Mouse (Mus musculus) erythroblast, embryonic 14.5 days (primary cell): ENCODE measurements at regions not wholly inside any gene's neighbourhood (a gene's known extent, or its start where the extent isn't known, plus 50 kb on each side); places are given as distances from the start of the nearest gene placed in this dataset.

Experiments
- GATA1 ChIP-seq: IDR thresholded peaks from 2 replicates; pipeline ENCODE4 v1.6.1; 2012; ENCODE audit warnings: low read length, inconsistent platforms, mixed read lengths
- TAL1 ChIP-seq: IDR thresholded peaks from 3 replicates; pipeline ENCODE4 v1.6.1; 2012; ENCODE audit warnings: low read length, inconsistent platforms, mixed read lengths

DNA sequence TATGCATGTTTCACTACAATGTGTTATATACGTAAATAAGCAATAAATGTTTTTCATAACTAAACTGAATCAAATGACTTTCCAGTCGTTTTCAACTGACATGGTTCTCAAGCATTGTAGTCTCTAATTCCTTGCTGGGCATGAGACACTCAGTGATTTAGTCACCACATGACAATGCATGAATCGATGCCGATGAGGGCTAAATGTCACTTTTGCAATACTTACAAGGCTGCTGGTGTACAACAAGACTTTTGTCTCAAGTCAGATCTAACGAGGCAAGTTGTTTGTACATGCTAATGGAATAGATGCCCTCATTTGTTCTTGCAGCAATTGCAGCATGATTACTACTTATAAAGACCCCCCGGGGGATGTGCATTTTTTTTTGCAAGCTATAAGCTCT is 120.2 kb upstream of the Ifne start:
- TF ChIP-seq GATA1, result no peak
- TF ChIP-seq TAL1, result no peak
